Mouse (Mus musculus) E14TG2a.4 (cell line): ENCODE results near the gene Dpf3.

Source experiments
- CTCF ChIP-seq: conservative IDR thresholded peaks from 2 replicates; pipeline ENCODE4 v1.5.1; 2014; ENCODE audit warnings: low read length
- POU5F1 ChIP-seq: IDR thresholded peaks from 2 replicates; pipeline ENCODE4 v1.6.1; 2014; ENCODE audit warnings: low read length, borderline replicate concordance

DNA sequence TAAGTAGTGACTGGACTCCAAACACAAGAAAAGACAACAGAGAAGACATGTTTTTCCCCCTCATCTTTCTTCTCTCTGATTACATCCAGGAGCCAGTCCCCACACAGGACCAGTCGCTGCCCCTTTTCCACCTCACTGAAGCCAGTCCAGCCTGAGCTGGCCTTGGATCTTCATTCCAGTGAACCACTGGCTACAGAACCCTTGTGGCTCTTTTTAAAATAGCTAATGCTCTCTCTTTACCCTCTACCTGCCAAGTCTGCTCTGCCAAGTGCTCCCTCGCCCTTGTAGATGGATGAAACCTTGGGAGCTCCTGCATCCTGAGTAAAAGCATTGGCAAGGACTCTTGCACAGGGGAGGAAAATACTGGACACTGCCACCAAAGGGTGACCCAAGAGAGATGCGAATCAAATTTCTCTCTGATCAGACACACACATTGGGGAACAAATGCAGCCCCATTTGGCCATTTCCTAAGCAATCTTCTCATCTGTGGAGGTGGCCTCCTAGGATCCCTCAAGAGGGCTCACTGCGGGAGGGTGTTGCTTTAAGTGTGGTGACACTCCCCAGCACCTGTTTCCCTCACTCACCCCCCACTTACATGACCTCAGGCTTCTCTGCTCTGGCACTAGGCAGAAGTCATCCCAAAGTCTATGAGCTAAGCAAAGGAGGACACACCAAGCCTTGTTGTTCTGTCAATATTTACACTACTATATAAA, 7.9 kb upstream of the Dpf3 start:
- TF ChIP-seq CTCF (no peak), POU5F1 (no peak)
